Mouse (Mus musculus) cerebellum, adult 2 months (tissue): ENCODE measurements at regions not wholly inside any gene's neighbourhood (a gene's known extent, or its start where the extent isn't known, plus 50 kb on each side); places are given as distances from the start of the nearest gene placed in this dataset.

Source experiments
- CTCF ChIP-seq: fragments of 200-500 bp; IDR thresholded peaks from 2 replicates; pipeline ENCODE4 v1.5.1; 2011; ENCODE audit warnings: low read depth, mild to moderate bottlenecking, control low read depth, low read length, moderate library complexity, borderline replicate concordance; ENCODE audit not compliant: insufficient read depth
- POLR2A ChIP-seq: fragments of 200-500 bp; IDR thresholded peaks from 2 replicates; pipeline ENCODE4 v1.6.1; 2011; ENCODE audit warnings: low read length, control low read depth, borderline replicate concordance; ENCODE audit not compliant: insufficient read depth

- no peak for TF ChIP-seq POLR2A
- no peak for TF ChIP-seq CTCF
Observed at GRCm38 (mm10) chr17:13478866-13479571, 124.6 kb downstream of the Tcp10c start.
